Mouse (Mus musculus): ENCODE results near the gene Atp5h.

DNA sequence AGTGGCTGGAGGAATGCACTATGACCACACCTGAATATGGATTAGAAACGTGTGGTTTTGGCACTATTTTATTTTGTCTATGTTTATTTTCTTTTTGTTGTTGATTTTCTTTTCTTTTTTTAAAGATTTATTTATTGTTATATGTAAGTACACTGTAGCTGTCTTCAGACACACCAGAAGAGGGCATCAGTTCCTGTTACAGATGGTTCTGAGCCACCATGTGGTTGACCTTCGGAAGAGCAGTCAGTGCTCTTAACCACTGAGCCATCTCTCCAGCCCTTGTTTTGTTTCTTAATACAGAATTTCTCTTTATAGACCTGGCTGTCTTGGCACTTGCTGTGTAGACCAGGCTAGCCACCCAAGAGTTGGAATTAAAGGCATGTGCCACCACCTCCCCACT lies 47.0 kb downstream of the Atp5h start:
- no peak for TF ChIP-seq CHD2 (IDR thresholded peaks at IDR 0.05; ENCODE audit: low read depth, low read length)
- TF ChIP-seq ZC3H11A (IDR thresholded peaks at IDR 0.05; ENCODE audit: borderline replicate concordance, low read depth, low read length) = no peak
- TF ChIP-seq ZNF384 (IDR thresholded peaks at IDR 0.05; ENCODE audit: low read depth, low read length) = no peak

Data from ES-E14 (cell line).